Mouse (Mus musculus): ENCODE data around the gene Kcnab2. TPM values are rescaled to one million over a fixed set of nuclear protein-coding genes. Genes with fewer than 3 reads are reported as not detected.

The Kcnab2 gene
- 1 to 10 TPM; 2.7 to 5.6 TPM for polyA plus RNA-seq (2012; fragmentation: generic; extraction: Trizol)

DNA sequence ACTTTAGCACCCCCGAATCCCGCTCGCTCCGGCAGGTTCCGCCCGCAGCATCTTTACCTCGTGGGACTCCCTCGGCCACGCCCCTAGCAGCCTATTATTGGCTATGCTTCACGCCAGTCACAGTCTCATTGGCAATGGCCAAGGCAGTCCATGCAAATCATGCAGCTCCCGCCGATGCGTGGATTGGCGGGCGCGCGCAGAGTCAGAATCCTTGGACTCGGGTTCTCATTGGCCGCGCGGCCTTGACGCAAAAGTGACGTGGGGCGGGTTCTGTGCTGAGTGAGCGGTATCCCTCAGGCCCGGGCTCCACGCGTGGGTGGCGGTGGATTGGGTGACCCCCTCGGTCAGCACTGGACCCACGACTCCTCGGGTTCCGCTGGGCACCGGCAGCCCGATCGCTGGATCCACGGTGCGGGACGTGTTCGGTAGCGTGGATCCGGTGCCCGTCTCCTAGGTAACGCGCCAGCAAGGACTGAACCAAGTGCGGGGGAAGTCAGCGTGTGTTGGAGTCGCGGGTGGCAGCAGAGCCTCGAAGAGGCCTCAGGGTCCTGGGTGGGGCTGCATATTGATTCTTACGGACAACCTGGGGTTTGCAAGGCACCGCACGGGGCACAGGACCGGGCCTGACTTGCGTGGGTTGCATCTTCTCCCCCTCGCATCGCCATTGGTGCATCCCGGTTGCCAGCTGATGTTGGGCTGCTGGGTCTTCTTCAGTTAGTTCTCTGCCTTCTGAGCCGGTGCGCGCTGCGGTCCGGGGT, at the start of gene Kcnab2:
TSS of gene Kcnab2 (minus strand) at position 406 of the 758 bp plus-strand sequence.

DNA sequence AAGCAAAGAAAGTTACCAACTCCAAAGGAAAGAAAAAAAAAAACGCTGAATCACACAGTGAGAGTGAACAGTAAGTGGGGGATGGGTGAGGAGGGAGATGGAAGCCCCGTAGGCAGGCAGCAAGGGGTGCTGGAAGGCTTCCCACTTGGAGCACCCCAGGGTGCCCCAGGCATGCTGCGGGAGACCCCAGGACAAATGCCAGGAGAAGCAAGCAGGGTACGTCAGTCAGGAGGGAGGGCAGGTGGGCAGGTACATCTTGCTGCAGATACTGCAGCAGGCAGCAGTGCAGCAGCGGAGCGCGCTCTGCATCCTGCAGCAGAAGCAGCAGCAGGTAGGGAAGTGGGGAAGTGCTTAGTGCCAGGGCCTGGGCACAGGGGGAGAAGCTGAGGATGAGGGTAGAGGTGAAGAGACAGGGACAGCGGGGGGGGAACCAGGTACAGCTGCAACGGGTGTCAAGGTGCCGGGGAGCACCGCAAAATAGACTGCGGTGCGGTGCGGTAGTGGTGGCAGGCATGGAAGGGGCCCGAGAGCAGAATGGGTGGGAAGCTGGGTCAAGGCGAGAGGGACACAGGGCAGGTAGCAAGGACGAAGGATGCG, 1.1 kb downstream of the Kcnab2 start, which contains the start of gene Nphp4:
TSS of gene Nphp4 (plus strand) at position 280 of the 597 bp plus-strand sequence.

Other genes starting within 250 kb of the Kcnab2 start
- gene Gpr153, start 203.6 kb downstream of the Kcnab2 start, polyA plus RNA-seq (2012; fragmentation: generic; extraction: Trizol): under 1 TPM; 0.01 to 0.17 TPM
- gene Hes3, start 186.2 kb downstream of the Kcnab2 start, polyA plus RNA-seq (2012; fragmentation: generic; extraction: Trizol): under 1 TPM in 1 of 2 experiments, not detected in 1; 0.04 TPM
- gene Icmt, start 180.6 kb downstream of the Kcnab2 start, polyA plus RNA-seq (2012; fragmentation: generic; extraction: Trizol): 10 to 100 TPM in 1 of 2 experiments, 1 to 10 TPM in 1; 9.7 to 19.0 TPM
- 1 to 10 TPM in 1 of 2 experiments, not detected in 1; 1.9 TPM for gene Rnf207, start 158.9 kb downstream of the Kcnab2 start, polyA plus RNA-seq (2012; fragmentation: generic; extraction: Trizol)
- gene Rpl22, start 152.1 kb downstream of the Kcnab2 start, polyA plus RNA-seq (2012; fragmentation: generic; extraction: Trizol): 1,000 to 10,000 TPM; 1,034 to 1,375 TPM
- gene Chd5, start 139.2 kb downstream of the Kcnab2 start, polyA plus RNA-seq (2012; fragmentation: generic; extraction: Trizol): under 1 TPM; 0.29 to 0.83 TPM
- gene Nphp4, start 1.2 kb downstream of the Kcnab2 start, polyA plus RNA-seq (2012; fragmentation: generic; extraction: Trizol): 1 to 10 TPM; 1.2 to 3.0 TPM

All from C3H10T1/2 (cell line).